Mouse (Mus musculus) megakaryocyte, embryonic 14.5 days (primary cell): ENCODE measurements around the gene Otop3. TPM values are rescaled to one million over a fixed set of nuclear protein-coding genes. Genes with fewer than 3 reads are reported as not detected.
"Not testable (repeated sequence)": the region's sequence is repeated elsewhere in the genome, so short reads cannot be mapped to it uniquely, and the experiment has no call there.

Experiments used
- H3K27me3 ChIP-seq: replicated peaks from 2 replicates; pipeline ENCODE3; 2012; ENCODE audit warnings: inconsistent platforms
- H3K36me3 ChIP-seq: replicated peaks from 2 replicates; pipeline ENCODE3; 2012; ENCODE audit warnings: low read length, inconsistent platforms, mixed read lengths
- H3K4me1 ChIP-seq: 2 replicates; pipeline ENCODE4 v1.6.1; 2012; ENCODE audit warnings: inconsistent platforms
- H3K4me3 ChIP-seq: replicated peaks from 2 replicates; pipeline ENCODE3; 2012; ENCODE audit warnings: moderate library complexity, mild to moderate bottlenecking, inconsistent platforms
- H3K9me3 ChIP-seq: 2 replicates; pipeline ENCODE4 v1.6.1; 2012; ENCODE audit warnings: inconsistent platforms
- FLI1 ChIP-seq: IDR thresholded peaks from 2 replicates; pipeline ENCODE4 v1.6.1; 2012; ENCODE audit warnings: low read length, inconsistent platforms, mixed read lengths
- GATA1 ChIP-seq: IDR thresholded peaks from 3 replicates; pipeline ENCODE4 v1.6.1; 2012; ENCODE audit warnings: mixed read lengths, low read length, inconsistent platforms, borderline replicate concordance
- polyA plus RNA-seq: library from polyadenylated mRNA; stranded (reverse); fragments of >175 nt; gene quantifications from 2 replicates; pipeline ENCODE4 v1.2.3, GENCODE M21; 2012; ENCODE audit warnings: low replicate concordance; ENCODE audit not compliant: insufficient read depth

The Otop3 gene
- polyA plus RNA-seq, 1 experiment, result not detected

DNA sequence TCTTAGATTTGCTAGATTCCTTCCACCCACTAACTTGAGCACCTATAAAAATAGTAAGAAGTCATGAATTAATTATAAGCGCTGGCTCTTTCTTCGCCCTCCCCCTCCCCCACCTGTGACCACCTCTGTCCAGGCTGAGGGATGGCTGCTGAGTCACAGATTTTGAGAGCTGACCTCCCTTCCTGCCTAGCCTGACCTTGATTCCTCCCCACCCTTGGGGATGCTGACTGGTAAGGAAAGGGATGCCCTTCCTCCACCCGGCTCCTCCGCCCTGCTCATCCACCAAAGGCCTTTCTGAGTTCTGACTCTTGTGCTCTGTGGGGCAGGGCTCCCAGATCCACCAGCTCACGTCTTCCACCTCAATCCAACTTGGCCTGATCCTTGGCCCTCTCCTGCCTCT, 50.1 kb downstream of the Otop3 start:
- Histone ChIP-seq H3K4me1 (peaks cover 21% of the 10 kb centered on the region), H3K4me3 (no peak overlapping the region), H3K27me3 (peaks cover 81% of the 10 kb centered on the region), H3K9me3 (peaks cover 7% of the 10 kb centered on the region), H3K36me3 (no peaks in the 10 kb centered on the region)
- no peak for TF ChIP-seq FLI1
- no peak for TF ChIP-seq GATA1

DNA sequence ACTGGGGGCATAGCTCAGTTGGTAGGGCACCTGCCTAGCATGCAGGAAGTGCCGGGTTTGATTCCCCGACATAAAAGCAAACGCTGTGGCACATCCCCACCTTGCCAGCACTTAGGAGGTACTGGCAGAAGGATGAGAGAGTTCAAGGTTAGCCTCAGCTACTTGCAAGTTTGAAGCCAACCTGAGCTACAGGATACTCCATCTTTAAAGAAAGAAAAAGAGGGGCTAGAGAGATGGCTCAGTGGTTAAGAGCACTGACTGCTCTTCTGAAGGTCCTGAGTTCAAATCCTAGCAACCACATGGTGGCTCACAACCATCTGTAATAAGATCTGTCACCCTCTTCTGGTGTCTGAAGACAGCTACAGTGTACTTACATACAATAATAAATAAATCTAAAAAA, 52.3 kb downstream of the Otop3 start:
- H3K4me3 ChIP-seq, H3K9me3 ChIP-seq, H3K36me3 ChIP-seq: not testable (repeated sequence)
- peaks cover 17% of the 10 kb centered on the region for H3K4me1 ChIP-seq
- peaks cover 83% of the 10 kb centered on the region for H3K27me3 ChIP-seq

GRCm38 (mm10) chr11:115391358-115391757, 56.8 kb downstream of the Otop3 start:
- peaks cover 11% of the 10 kb centered on the region; the same call in 1 of the 2 replicates for H3K4me1 ChIP-seq
- TF ChIP-seq FLI1, result no peak
- no peak for TF ChIP-seq GATA1
- H3K27me3 ChIP-seq, result peaks cover 80% of the 10 kb centered on the region
- H3K36me3 ChIP-seq, result no peaks in the 10 kb centered on the region
- no peak overlapping the region for H3K4me3 ChIP-seq
- peaks cover 6% of the 10 kb centered on the region; the same call in 1 of the 2 replicates for H3K9me3 ChIP-seq

- peaks cover 80% of the 10 kb centered on the region for H3K27me3 ChIP-seq
- no peak overlapping the region for H3K4me3 ChIP-seq
- peaks cover 11% of the 10 kb centered on the region; the same call in 1 of the 2 replicates for H3K4me1 ChIP-seq
- H3K36me3 ChIP-seq, result no peaks in the 10 kb centered on the region
- TF ChIP-seq FLI1 (no peak), GATA1 (no peak)
- peaks cover 6% of the 10 kb centered on the region; the same call in 1 of the 2 replicates for H3K9me3 ChIP-seq
Observed at GRCm38 (mm10) chr11:115393721-115394325, 59.3 kb downstream of the Otop3 start.

Other genes with a start within 250 kb of the Otop3 start
- gene Rab37, start 243.3 kb upstream of the Otop3 start, polyA plus RNA-seq, result 8.4 and 19.8 TPM in 2 replicates
- gene Cd300lf, start 200.7 kb upstream of the Otop3 start, polyA plus RNA-seq, result 1.2 and 3.4 TPM in 2 replicates
- 123 and 223 TPM in 2 replicates for gene Slc9a3r1, start 171.4 kb upstream of the Otop3 start, polyA plus RNA-seq
- gene Tmem104, start 147.2 kb upstream of the Otop3 start, polyA plus RNA-seq, result 9.2 and 14.1 TPM in 2 replicates
- gene Nat9, start 146.9 kb upstream of the Otop3 start, polyA plus RNA-seq, result 23.4 and 27.1 TPM in 2 replicates
- gene Grin2c, start 67.5 kb upstream of the Otop3 start, polyA plus RNA-seq, result not detected in 2 replicates
- gene Fdxr, start 57.7 kb upstream of the Otop3 start, polyA plus RNA-seq, result 21.8 and 28.5 TPM in 2 replicates
- 0.07 TPM in 1 of 2 replicates, not detected in the other for gene Fads6, start 37.1 kb upstream of the Otop3 start, polyA plus RNA-seq
- 0.11 TPM in 1 of 2 replicates, not detected in the other for gene Otop2, start 27.6 kb upstream of the Otop3 start, polyA plus RNA-seq
- not detected in 2 replicates for gene Ush1g, start 12.7 kb upstream of the Otop3 start, polyA plus RNA-seq
- gene Hid1, start 33.0 kb downstream of the Otop3 start, polyA plus RNA-seq, result 1.2 TPM in 1 of 2 replicates, not detected in the other
- not detected in 2 replicates for gene Cdr2l, start 47.2 kb downstream of the Otop3 start, polyA plus RNA-seq
- 67.6 and 78.3 TPM in 2 replicates for gene Mrpl58, start 69.0 kb downstream of the Otop3 start, polyA plus RNA-seq
- 10.1 and 109 TPM in 2 replicates for gene Atp5h, start 85.2 kb downstream of the Otop3 start, polyA plus RNA-seq
- 13.7 and 36.5 TPM in 2 replicates for gene Kctd2, start 85.4 kb downstream of the Otop3 start, polyA plus RNA-seq
- not detected in 2 replicates for gene Trim80, start 105.8 kb downstream of the Otop3 start, polyA plus RNA-seq
- gene Slc16a5, start 127.7 kb downstream of the Otop3 start, polyA plus RNA-seq, result not detected in 2 replicates
- gene Armc7, start 140.9 kb downstream of the Otop3 start, polyA plus RNA-seq, result 20.7 and 36.2 TPM in 2 replicates
- gene Nt5c, start 157.1 kb downstream of the Otop3 start, polyA plus RNA-seq, result 84.5 and 173 TPM in 2 replicates
- 334 and 807 TPM in 2 replicates for gene Jpt1, start 179.7 kb downstream of the Otop3 start, polyA plus RNA-seq
- 187 and 368 TPM in 2 replicates for gene Sumo2, start 201.5 kb downstream of the Otop3 start, polyA plus RNA-seq
- gene Nup85, start 229.7 kb downstream of the Otop3 start, polyA plus RNA-seq, result 6.6 and 12.0 TPM in 2 replicates